Mouse (Mus musculus) forebrain, postnatal 0 days (tissue): ENCODE data around the gene Pwwp2b. TPM values are rescaled to one million over a fixed set of nuclear protein-coding genes. Genes with fewer than 3 reads are reported as not detected.

Experiments used
- ATAC-seq: fragments of 200-750 bp; cut with Nextera tagmentation; 2 replicates; pipeline ENCODE4 v1.8.0; 2017; ENCODE audit warnings: mild to moderate bottlenecking, moderate library complexity
- DNase-seq: peaks from one replicate; pipeline ENCODE4 v3.0.0-alpha.2; 2015
- H3K27ac ChIP-seq: fragments of 300-500 bp; sonication (generic); 2 replicates; pipeline ENCODE4 v1.5.1; 2014; ENCODE audit warnings: low read depth, mild to moderate bottlenecking, antibody characterized with exemption, low read length, moderate library complexity, mixed read lengths
- H3K27me3 ChIP-seq: fragments of 300-500 bp; sonication (generic); 2 replicates; pipeline ENCODE4 v1.6.1; 2014; ENCODE audit warnings: mild to moderate bottlenecking, low read length, mixed read lengths; ENCODE audit not compliant: insufficient read depth
- H3K36me3 ChIP-seq: fragments of 300-500 bp; sonication (generic); 2 replicates; pipeline ENCODE4 v1.6.1; 2014; ENCODE audit warnings: mild to moderate bottlenecking, moderate library complexity; ENCODE audit not compliant: insufficient read depth
- H3K4me1 ChIP-seq: fragments of 300-500 bp; sonication (generic); 2 replicates; pipeline ENCODE4 v1.6.1; 2014; ENCODE audit warnings: antibody characterized with exemption; ENCODE audit not compliant: insufficient read depth
- H3K4me2 ChIP-seq: fragments of 300-500 bp; sonication (generic); 2 replicates; pipeline ENCODE4 v1.6.1; 2014; ENCODE audit warnings: low read depth, mild to moderate bottlenecking, moderate library complexity
- H3K4me3 ChIP-seq: fragments of 300-500 bp; sonication (generic); 2 replicates; pipeline ENCODE4 v1.5.1; 2014; ENCODE audit warnings: low read depth, low read length, mixed read lengths
- H3K9ac ChIP-seq: fragments of 300-500 bp; sonication (generic); 2 replicates; pipeline ENCODE4 v1.6.1; 2014; ENCODE audit warnings: mild to moderate bottlenecking
- H3K9me3 ChIP-seq: fragments of 300-500 bp; sonication (generic); 2 replicates; pipeline ENCODE4 v1.6.1; 2016; ENCODE audit warnings: low read length
- CTCF ChIP-seq: sonication (generic); IDR thresholded peaks from 2 replicates; pipeline ENCODE4 v1.5.1; 2016; ENCODE audit warnings: antibody characterized with exemption, control low read depth, low read depth
- WGBS: fragments of 180-500 bp; shearing (Covaris S2); extraction: QIAGEN DNeasy Blood & Tissue Kit; methylation state at CpG from one replicate; pipeline ENCODE4 v1.1.7; 2014; 5-methylcytosine and 5-hydroxymethylcytosine counted together
- polyA plus RNA-seq: library from polyadenylated mRNA; unstranded; fragments of >200 nt; fragmentation: Nextera tagmentation; extraction: Ambion mirVana; gene quantifications from 2 replicates; pipeline ENCODE4 v1.2.1, GENCODE M21; 2015
- total RNA-seq: library from RNA; depleted of rRNA; stranded (reverse); fragments of >200 nt; gene quantifications from 2 replicates; pipeline ENCODE4 v1.2.3, GENCODE M21; 2014; rRNA removed

Gene Pwwp2b
- total RNA-seq (4.3 and 5.4 TPM in 2 replicates), polyA plus RNA-seq (5.6 and 6.3 TPM in 2 replicates)

- H3K36me3 ChIP-seq = no peaks in the 10 kb centered on the region
- peak within 1 kb of the TSS; percentile 40 for H3K27ac ChIP-seq
- peak within 1 kb of the TSS; percentile 65 for H3K4me3 ChIP-seq
- H3K9me3 ChIP-seq = no peaks in the 10 kb centered on the region
- H3K9ac ChIP-seq = peak within 1 kb of the TSS; percentile 72
- no peaks in the 10 kb centered on the region; the same call in 1 of the 2 replicates for H3K27me3 ChIP-seq
- DNase-seq (peak; percentile 80), ATAC-seq (peak; percentile 77)
- H3K4me2 ChIP-seq = peak within 1 kb of the TSS; percentile 98
- H3K4me1 ChIP-seq = peaks cover 22% of the 10 kb centered on the region
- TF ChIP-seq CTCF = no peak
- under 1% methylated on average over 61 of the region's 72 CpGs for WGBS
Observed at GRCm38 (mm10) chr7:139247881-139248614, at the start of gene Pwwp2b. Pwwp2b (plus strand) TSS chr7:139248482.

- DNase-seq (peak; percentile 87), ATAC-seq (peak; percentile 88)
- Histone ChIP-seq H3K4me3 (no peak overlapping the region), H3K9me3 (no peaks in the 10 kb centered on the region), H3K36me3 (no peaks in the 10 kb centered on the region), H3K9ac (no peak overlapping the region), H3K27me3 (no peaks in the 10 kb centered on the region; the same call in 1 of the 2 replicates), H3K4me1 (no peaks in the 10 kb centered on the region), H3K4me2 (no peak overlapping the region), H3K27ac (no peak overlapping the region)
- 28% methylated on average over 7 of the region's 7 CpGs for WGBS
- TF ChIP-seq CTCF = peak; percentile 90
Observed at GRCm38 (mm10) chr7:139200108-139200507, 48.2 kb upstream of the Pwwp2b start.

GRCm38 (mm10) chr7:139201209-139201608, 47.1 kb upstream of the Pwwp2b start:
- 60% methylated on average over 6 of the region's 6 CpGs for WGBS
- no peak for DNase-seq

GRCm38 (mm10) chr7:139208023-139208772, 40.1 kb upstream of the Pwwp2b start:
- H3K4me3 ChIP-seq = no peak overlapping the region
- H3K9me3 ChIP-seq = no peaks in the 10 kb centered on the region
- no peak overlapping the region for H3K27ac ChIP-seq
- H3K27me3 ChIP-seq = no peaks in the 10 kb centered on the region
- H3K36me3 ChIP-seq = no peaks in the 10 kb centered on the region
- H3K4me1 ChIP-seq = peaks cover 4% of the 10 kb centered on the region
- peak; percentile 78 for DNase-seq
- no peak overlapping the region for H3K9ac ChIP-seq
- ATAC-seq = no peak
- peak; percentile 96 for TF ChIP-seq CTCF
- WGBS = 31% methylated on average over 7 of the region's 7 CpGs
- no peak overlapping the region for H3K4me2 ChIP-seq

More at GRCm38 (mm10) chr7:139201209-139201608, 47.1 kb upstream of the Pwwp2b start:
- H3K27me3 ChIP-seq = no peaks in the 10 kb centered on the region; the same call in 1 of the 2 replicates
- TF ChIP-seq CTCF = no peak
- no peaks in the 10 kb centered on the region for H3K9me3 ChIP-seq
- H3K4me3 ChIP-seq = no peak overlapping the region
- no peak for ATAC-seq
- H3K27ac ChIP-seq = no peak overlapping the region
- no peaks in the 10 kb centered on the region for H3K36me3 ChIP-seq
- no peak overlapping the region for H3K4me2 ChIP-seq
- H3K4me1 ChIP-seq = no peaks in the 10 kb centered on the region
- no peak overlapping the region for H3K9ac ChIP-seq

- no peak for TF ChIP-seq CTCF
- no peak for DNase-seq
- Histone ChIP-seq H3K27me3 (no peaks in the 10 kb centered on the region), H3K4me1 (peaks cover 4% of the 10 kb centered on the region), H3K36me3 (no peaks in the 10 kb centered on the region), H3K9ac (no peak overlapping the region), H3K4me2 (no peak overlapping the region), H3K27ac (no peak overlapping the region), H3K4me3 (no peak overlapping the region), H3K9me3 (no peaks in the 10 kb centered on the region)
- no peak for ATAC-seq
- 88% methylated on average over 4 of the region's 4 CpGs for WGBS
Observed at GRCm38 (mm10) chr7:139208773-139209095, 39.5 kb upstream of the Pwwp2b start.

GRCm38 (mm10) chr7:139211761-139212160, 36.5 kb upstream of the Pwwp2b start:
- DNase-seq (no peak), ATAC-seq (no peak)
- 92% methylated on average over 6 of the region's 6 CpGs for WGBS
- no peak overlapping the region for H3K27ac ChIP-seq
- H3K4me2 ChIP-seq = no peak overlapping the region
- TF ChIP-seq CTCF = no peak
- peaks cover 4% of the 10 kb centered on the region for H3K4me1 ChIP-seq
- H3K27me3 ChIP-seq = no peaks in the 10 kb centered on the region
- H3K9ac ChIP-seq = no peak overlapping the region
- H3K4me3 ChIP-seq = no peak overlapping the region
- H3K36me3 ChIP-seq = no peaks in the 10 kb centered on the region
- H3K9me3 ChIP-seq = no peaks in the 10 kb centered on the region
